Mouse (Mus musculus): ENCODE results near the gene Eid2b.

Eid2b gene

DNA sequence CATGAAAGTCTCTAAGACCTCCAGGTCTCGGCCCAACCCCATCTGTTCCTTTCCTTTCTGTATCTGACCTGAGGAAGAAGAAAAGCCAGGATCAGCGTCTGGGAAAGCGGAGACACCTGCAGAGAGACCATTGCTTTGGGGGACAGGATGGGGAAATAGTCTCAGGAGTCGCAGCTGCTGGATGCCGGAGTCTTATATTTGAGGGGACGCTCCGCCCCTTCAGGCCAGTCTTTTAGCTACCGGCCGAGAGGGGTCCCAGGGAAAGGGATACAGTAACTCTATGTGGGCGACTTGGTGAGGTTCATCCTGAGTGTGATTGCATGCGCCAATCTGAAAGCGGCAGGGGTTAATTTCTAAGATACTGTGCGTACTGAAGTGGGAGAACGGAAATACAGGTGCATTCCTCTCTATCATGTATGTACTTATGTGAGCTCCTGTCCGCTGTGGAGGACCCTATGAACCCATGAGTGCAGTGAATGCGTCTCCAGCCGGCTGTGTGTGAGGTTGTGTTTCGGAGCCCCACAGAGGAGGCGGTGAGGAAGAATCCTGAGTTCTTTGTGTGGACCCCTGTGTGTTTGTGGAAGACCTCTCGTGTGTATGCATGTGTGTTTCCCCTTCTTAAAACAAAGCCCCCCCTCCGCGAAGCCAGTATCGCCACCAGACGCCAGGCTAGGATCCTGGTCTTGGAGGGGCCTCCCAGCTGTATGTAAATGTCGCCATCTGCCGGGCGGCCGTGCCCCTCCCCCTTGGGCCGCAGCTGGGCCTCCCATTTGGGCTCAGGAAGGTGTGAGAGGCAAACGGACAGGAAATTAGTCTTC lies 24.3 kb downstream of the Eid2b start, which contains the start of gene Dll3:
Gene Dll3, minus strand, starts transcription at position 623 of the 818 bp plus-strand sequence.
- peak; percentile 41 for DNase-seq (ENCODE audit: low read depth)

DNA sequence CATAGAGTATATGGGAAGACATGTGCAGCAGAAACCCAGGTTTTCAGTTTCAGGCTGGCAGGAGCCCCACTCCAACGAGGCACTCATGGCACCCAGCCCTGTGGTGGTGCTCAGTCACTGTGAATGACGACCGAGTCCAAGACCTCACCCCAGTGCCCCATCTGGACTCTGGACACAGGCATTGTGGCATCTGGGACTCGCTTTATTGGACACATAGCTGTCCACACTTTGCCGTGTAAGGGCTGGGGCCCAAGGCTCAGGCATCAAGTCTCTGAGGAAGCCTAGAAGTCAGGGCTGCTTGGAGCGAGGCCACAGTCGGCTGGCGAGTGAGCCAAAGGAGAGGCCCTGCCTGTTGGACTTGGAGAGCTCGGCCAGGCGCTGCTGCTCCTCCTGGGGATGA lies 28.1 kb downstream of the Eid2b start:
- no peak for DNase-seq (ENCODE audit: low read depth)

DNA sequence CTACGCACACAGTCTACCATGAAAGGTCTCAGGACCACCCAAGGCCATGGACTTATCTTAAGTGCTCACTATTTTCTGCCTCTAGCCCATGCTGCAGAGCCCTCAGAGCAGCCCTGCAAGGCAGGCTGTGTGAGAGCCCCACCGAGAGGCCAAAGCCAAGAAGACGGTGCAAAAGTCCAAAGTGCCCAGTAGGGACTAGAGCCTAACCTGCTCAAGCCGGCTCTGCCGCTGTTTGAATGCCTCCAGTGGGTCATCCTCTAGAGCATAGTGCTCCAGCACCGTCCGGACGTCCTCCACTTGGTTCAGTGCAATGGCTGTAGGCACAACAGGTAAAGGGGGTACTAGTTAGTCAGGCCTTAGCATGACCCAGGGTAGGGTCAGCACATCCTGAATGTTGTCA lies 28.7 kb downstream of the Eid2b start:
- no peak for DNase-seq (ENCODE audit: low read depth)

DNA sequence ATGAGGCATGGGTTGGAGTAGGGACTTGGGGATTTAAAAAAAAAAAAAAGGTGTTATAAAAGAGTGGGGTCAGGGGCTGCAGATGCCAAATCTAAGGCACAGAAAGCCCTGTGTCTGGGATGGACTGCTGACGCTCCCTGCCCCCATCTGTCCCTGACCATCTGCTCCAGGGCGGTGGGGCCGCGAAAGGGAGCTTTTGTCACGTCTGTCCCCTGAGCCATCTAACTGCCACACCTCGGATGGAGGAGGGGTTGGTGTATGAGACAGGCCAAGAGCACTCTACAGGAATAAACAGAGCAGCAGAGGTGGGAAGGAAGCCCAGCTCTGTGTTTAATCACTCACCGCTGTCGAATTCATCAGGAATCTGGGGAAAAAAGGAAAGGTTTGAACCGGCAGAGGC lies 32.2 kb downstream of the Eid2b start:
- no peak for DNase-seq (ENCODE audit: low read depth)

DNA sequence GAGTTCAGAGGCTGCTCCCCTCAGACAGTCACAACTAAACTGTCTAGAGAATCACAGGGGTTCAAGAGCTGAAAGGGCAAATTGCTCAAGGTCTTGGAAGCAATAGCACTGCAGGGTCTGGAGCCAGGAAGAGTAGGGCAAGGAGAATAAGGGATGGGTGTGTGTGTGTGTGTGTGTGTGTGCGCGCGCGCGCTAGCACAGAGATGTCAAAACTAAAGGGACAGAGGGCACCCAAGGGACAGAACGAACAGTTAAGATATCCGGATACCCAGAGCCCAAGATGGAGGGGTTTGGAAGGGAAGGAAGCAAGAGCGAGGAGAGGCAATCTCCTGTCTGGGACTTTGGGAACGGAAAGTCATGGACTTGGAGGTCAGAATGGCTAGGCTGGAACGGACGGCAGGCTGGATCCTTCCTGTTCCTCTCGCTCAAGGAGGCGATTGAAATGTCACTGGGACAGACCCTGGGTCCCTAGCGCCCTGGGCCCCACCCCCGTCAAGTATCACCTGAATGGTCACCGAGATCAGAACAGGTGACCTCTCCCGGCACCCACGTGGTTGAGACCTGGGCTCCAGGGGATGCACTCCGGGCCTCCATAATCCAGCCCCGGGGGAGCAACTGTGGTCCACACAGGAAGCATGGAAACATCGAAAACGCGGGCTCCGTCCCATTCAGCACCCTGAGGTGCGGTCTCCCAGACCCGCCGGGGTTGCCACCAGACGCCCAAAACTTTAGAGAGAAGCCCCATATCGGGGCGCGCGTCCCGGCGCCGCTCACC lies 33.8 kb downstream of the Eid2b start:
- DNase-seq (ENCODE audit: low read depth) = peak; percentile 37

DNA sequence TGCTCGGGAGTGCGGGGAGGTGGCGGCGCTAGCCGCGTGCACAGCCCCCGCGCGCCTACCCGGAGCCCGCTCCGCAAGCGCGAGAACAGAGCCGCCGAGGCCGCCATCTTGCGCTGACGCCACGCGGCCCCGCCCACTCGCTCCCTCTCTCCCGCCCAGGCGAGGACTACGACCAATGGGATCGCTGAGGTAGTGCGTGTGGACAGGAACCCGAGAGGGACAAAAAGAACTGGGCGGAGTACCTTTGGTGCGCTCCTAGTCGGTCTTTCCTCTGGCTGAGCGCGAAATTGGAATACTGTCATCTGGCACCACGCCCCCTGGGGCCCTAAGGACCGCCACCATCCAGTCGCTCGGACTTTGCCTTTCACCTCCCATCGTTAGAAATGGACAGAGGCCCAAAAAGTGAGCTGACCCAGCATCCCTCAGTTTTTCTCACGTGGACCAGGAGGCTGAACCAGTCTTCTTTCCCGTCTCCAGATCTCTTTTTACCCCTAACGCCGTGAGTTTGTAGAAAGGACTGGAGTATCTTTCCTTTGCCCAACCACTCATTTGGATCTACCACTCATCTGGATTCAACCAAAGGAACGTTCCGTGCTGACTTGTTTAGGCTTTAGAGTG lies 34.5 kb downstream of the Eid2b start, which contains the start of gene Timm50:
Gene Timm50, minus strand, starts transcription at position 147 of the 618 bp plus-strand sequence.
- DNase-seq (ENCODE audit: low read depth) = peak; percentile 96

DNA sequence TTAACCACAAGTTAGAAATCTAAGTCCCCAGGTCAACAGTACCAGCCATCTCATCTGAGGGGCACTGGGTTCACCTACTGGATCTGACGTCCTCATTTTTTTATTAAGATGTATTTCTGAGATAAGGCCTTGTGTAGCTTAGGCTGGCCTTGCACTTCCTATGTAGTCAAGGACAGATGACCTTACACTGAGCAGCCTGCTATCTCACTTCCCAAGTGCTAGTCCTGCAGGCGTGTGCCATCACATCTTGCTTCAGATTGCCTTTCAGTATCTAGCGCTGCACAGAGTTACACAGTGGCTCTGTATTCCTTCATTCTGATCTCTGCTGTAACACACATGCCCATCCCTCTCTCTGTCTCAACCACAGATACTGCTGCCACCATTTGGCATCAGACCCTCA lies 40.5 kb downstream of the Eid2b start:
- no peak for DNase-seq (ENCODE audit: low read depth)

DNA sequence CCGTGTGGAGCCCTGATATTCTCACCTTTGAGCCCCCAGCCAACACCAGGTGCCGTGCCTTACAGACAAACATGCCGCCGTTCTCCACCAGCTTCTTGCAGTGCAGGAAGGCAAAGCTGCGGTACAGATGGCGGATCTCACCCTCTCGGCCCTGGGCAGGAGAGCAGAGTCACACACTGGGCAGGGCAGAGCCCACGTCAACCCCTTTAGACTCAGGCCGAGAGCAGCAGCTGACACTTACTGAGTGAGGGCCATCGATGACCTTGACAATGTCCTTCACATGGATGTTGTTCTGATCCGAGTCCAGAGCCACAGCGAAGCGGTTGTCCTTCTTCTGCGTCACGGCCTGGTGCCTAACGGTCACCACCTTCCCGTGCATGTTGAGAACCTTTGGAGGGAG lies 41.2 kb downstream of the Eid2b start:
- no peak for DNase-seq (ENCODE audit: low read depth)

DNA sequence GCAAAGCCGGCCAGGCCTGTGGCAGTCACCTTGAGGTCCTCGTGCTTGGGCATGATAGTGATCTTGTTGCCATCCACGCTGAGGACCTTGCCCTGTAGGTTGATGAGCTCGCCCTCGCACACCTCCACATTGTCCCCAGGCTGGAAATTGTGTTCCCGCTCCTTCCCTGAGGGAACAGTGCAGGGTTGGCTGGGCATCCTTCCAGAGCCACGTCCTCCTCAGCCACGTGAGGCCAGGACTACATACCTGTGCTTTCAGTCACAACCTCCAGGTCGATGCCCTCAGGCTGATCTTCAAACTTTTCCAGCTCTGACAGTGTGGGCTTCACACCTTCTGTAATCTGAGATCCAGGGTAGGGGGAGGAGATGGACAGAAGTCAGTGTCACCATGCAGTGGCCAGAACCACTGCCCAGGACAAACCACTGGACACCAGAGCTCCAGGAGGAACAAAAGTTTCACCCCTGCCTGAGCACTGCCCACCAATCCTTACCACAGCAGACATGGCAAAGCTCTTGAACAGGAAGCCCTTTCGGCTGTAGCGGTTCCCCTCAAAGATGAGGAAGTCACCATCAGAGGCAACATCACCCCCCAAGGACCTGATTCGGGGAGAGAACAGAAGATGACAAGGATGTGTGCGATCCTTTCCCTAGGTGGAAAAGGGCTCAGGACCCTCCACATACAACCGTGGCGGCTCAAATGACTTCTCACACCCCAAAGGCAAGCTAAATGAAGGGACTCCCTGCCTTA lies 44.6 kb downstream of the Eid2b start:
- no peak for DNase-seq (ENCODE audit: low read depth)

DNA sequence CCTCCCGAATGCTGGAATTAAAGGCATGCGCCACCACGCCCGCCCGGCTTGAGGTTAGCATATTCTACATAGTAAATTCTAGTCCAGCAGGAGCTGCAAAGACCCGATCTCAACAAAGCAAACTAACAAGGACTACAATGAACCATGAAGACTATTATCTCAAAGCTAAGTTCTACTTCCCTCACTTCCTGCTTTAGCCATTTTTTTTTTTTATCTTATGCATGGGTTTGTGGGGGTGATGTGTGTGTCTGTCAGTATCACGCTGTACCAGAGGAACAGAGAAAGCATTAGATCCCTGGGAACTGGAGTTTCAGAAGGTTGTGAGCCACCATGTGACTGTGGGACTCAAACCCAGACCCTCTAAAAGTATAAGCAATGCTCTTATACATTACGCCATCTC lies 47.8 kb downstream of the Eid2b start:
- no peak for DNase-seq (ENCODE audit: low read depth)

DNA sequence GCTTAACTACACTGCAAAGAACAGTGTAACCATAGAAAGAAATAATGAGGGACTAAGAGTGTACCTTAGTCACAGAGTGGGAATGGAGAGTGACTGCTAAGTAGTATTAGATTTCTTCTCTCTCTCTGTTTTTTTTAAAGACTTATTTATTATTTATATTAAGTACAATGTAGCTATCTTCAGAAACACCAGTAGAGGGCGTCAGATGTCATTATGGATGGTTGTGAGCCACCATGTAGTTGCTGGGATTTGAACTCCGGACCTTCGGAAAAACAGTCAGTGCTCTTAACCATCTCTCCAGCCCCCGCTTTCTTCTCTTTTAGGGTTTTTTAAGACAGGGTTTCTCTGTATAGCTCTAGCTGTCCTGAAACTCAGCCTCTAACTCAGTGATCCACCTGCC lies 48.9 kb downstream of the Eid2b start:
- DNase-seq (ENCODE audit: low read depth) = no peak

DNA sequence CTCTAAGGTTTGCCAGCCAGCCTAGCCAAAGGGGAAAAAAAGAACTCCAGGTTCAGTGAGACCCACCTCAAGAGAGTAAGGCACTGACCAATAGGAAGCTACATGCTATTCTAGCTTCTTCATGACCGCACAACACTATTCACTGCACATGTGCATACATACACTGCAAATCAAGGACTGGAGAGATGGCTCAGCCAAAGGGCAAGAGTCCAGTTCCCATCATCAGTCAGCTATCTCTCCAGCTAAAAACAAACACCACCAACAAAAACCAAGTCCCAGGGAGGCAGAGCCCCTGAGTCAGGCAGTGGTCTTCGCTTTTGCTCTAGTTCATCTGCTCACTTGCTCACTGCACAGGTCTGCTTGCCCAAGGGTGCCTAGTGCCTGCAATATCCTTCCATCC lies 50.7 kb downstream of the Eid2b start:
- DNase-seq (ENCODE audit: low read depth) = no peak

Measured in naive thymus-derived CD4-positive, alpha-beta T cell, adult 2 months (primary cell).